Mouse (Mus musculus) heart, embryonic 16.5 days (tissue): ENCODE results near the gene Gnas. TPM values are rescaled to one million over a fixed set of nuclear protein-coding genes. Genes with fewer than 3 reads are reported as not detected.

ENCODE experiments used
- ATAC-seq: fragments of 200-750 bp; cut with Nextera tagmentation; replicated peaks from 2 replicates; pipeline ENCODE4 v1.8.0; 2017; ENCODE audit warnings: moderate number of reproducible peaks; ENCODE audit not compliant: insufficient read depth, low FRiP score; ENCODE audit errors: extremely low read depth
- H3K27ac ChIP-seq: fragments of 300-500 bp; sonication (generic); 2 replicates; pipeline ENCODE4 v1.5.1; 2014; ENCODE audit warnings: mild to moderate bottlenecking, low read length, control low read depth, moderate library complexity
- H3K27me3 ChIP-seq: fragments of 300-500 bp; sonication (generic); 2 replicates; pipeline ENCODE4 v1.6.1; 2014; ENCODE audit warnings: low read length, mixed read lengths; ENCODE audit not compliant: control insufficient read depth, insufficient read depth
- H3K36me3 ChIP-seq: fragments of 300-500 bp; sonication (generic); 2 replicates; pipeline ENCODE4 v1.6.1; 2014; ENCODE audit not compliant: control insufficient read depth, insufficient read depth
- H3K4me1 ChIP-seq: fragments of 300-500 bp; sonication (generic); 2 replicates; pipeline ENCODE4 v1.6.1; 2014; ENCODE audit warnings: low read length, mixed read lengths; ENCODE audit not compliant: control insufficient read depth, insufficient read depth
- H3K4me2 ChIP-seq: fragments of 300-500 bp; sonication (generic); 2 replicates; pipeline ENCODE4 v1.6.1; 2014; ENCODE audit warnings: low read depth, mild to moderate bottlenecking, control low read depth, low read length
- H3K4me3 ChIP-seq: fragments of 300-500 bp; sonication (generic); 2 replicates; pipeline ENCODE4 v1.5.1; 2014; ENCODE audit warnings: mild to moderate bottlenecking, control low read depth, low read length
- H3K9ac ChIP-seq: fragments of 300-500 bp; sonication (generic); 2 replicates; pipeline ENCODE4 v1.6.1; 2014; ENCODE audit warnings: low read length, control low read depth
- H3K9me3 ChIP-seq: fragments of 300-500 bp; sonication (generic); replicated peaks from 2 replicates; pipeline ENCODE4 v1.6.1; 2016; ENCODE audit warnings: low read length; ENCODE audit not compliant: control insufficient read depth
- WGBS: fragments of 180-500 bp; shearing (Covaris S2); extraction: QIAGEN DNeasy Blood & Tissue Kit; methylation state at CpG from one replicate; pipeline ENCODE4 v1.1.7; 2014; 5-methylcytosine and 5-hydroxymethylcytosine counted together
- polyA plus RNA-seq: library from polyadenylated mRNA; unstranded; fragments of >200 nt; fragmentation: Nextera tagmentation; extraction: Ambion mirVana; gene quantifications from 2 replicates; pipeline ENCODE4 v1.2.1, GENCODE M21; 2015

Gene Gnas
- polyA plus RNA-seq, 1 experiment from 2014 or later = 1,284 TPM

DNA sequence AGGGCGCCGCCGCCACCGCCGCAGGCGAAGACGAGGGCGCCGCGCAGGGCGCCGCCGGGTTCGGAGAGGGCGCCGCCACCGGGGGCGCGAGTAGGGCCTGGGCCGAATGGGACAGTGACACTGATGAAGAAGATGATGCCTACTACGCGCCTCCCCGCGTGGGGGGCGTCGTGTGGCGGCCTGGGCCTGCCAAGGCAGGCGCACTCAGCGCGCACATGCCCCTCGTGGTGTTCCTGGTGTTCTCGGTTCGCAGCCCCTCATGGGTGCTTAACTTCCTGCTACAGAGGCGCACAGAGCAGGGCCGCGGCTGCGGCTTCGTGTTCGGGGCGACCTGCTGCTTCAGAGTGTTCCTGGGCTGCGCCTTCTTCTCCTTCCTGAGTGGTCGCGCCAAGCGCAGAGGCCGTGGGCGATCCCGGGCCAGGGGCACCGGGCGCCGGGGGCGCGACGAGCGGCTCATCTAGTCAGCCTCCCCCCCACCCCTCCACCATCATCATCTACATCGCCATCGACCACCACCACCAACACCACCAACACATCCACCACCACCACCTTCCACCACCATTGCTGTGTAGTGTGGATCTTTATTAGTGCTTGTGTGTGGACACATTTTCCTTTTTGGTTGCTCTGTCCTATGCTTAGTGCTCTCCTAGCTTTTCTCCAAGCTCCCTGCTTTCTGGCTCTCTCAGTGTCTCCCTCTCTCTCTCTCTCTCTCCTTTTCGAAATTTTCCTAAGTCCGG, 45.0 kb downstream of the Gnas start:
- Histone ChIP-seq H3K4me1 (peaks cover 29% of the 10 kb centered on the region), H3K4me2 (peak overlapping the region; percentile 64), H3K9me3 (0 out of 2 replicates have a peak, but pooled peaks cover 4% of the 10 kb centered on the region), H3K27ac (peak overlapping the region; percentile 99), H3K9ac (peak overlapping the region; percentile 100), H3K4me3 (peak overlapping the region; percentile 96), H3K27me3 (no peaks in the 10 kb centered on the region), H3K36me3 (no peaks in the 10 kb centered on the region)
- ATAC-seq = no peak
- 40% methylated on average over 55 of the region's 58 CpGs for WGBS

GRCm38 (mm10) chr2:174329663-174330615, 45.8 kb downstream of the Gnas start:
- H3K27me3 ChIP-seq = no peaks in the 10 kb centered on the region
- under 1% methylated on average over 95 of the region's 131 CpGs for WGBS
- H3K9me3 ChIP-seq = 0 out of 2 replicates have a peak, but pooled peaks cover 4% of the 10 kb centered on the region
- H3K36me3 ChIP-seq = 0 out of 2 replicates have a peak, but pooled peaks cover 2% of the 10 kb centered on the region
- H3K4me1 ChIP-seq = peaks cover 38% of the 10 kb centered on the region
- peak overlapping the region; percentile 72 for H3K4me2 ChIP-seq
- peak overlapping the region; percentile 100 for H3K9ac ChIP-seq
- ATAC-seq = peak; percentile 77
- H3K4me3 ChIP-seq = peak overlapping the region; percentile 96
- peak overlapping the region; percentile 99 for H3K27ac ChIP-seq

DNA sequence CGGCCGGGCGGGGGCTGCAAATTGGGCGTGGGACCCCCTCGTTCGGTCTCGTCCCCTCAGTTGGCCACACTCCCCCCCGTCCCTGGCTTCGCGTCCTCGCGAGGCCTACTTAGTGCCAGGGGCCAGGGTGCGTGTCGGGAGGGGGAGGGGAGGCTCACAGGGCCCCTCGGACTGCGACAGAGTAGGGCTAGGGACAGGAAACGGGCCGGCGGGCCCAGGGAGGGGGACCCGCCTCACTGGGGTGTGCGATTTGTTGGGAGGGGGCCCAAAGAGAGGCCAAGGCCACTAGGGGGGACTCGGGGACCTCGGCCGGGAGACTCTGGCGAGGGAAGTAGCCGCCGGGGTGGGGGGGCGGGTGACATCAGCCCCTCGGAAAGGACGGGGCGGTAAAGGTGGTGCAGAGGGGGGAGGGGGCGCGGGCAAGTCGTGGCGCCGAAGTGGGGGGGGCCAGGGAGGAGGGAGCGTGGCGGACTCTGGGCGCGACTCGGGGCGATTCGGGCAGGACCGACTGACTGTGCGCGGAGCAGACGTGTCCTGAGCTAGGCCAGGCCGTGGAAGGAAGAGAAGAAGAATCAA, 46.6 kb downstream of the Gnas start:
- WGBS = 0% methylated on average over 42 of the region's 48 CpGs
- Histone ChIP-seq H3K4me2 (peak overlapping the region; percentile 72), H3K4me3 (peak overlapping the region; percentile 96), H3K9me3 (0 out of 2 replicates have a peak, but pooled peaks cover 4% of the 10 kb centered on the region), H3K27me3 (no peaks in the 10 kb centered on the region), H3K4me1 (peaks cover 45% of the 10 kb centered on the region), H3K36me3 (0 out of 2 replicates have a peak, but pooled peaks cover 2% of the 10 kb centered on the region), H3K27ac (peak overlapping the region; percentile 99), H3K9ac (peak overlapping the region; percentile 100)
- peak; percentile 49 for ATAC-seq

DNA sequence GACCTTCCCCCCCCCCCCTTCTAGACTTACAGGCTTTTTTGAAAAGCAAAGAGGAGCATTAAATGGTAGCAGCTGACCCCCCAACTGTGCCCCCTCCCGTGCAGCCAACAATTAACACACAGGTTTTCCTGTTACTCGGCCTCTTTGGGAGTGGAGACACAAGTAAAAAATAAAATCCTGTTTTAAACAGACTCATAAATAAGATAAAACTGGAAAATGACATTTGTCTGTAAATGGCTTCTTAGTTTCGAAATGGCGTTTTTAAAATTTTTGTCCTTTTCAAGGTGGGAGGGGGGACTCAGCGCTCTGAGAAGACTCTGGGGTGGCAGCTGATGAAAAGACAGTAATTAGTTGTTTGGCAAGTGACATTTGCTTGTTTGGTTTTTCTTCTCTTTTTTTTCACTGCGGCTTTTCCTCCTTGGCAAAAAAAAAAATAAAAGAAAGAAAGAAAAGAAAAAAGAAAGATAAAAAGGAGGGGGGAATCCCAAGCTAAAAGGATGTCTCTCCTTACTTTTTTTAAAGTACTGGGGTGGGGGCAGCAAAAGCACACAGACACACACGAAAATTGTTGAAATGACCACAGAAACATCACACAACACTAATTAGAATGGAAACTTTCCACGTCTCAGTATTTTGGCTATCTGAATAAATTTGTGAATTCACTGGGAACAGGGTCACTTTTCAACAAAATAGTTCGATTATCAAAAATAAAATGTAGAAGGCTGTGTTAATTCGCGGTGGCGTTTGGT, 47.3 kb downstream of the Gnas start:
- peak overlapping the region; percentile 72 for H3K4me2 ChIP-seq
- whole genome bisulfite sequencing = 18% methylated on average over 12 of the region's 12 CpGs
- 0 out of 2 replicates have a peak, but pooled peaks cover 2% of the 10 kb centered on the region for H3K36me3 ChIP-seq
- peak overlapping the region; percentile 96 for H3K4me3 ChIP-seq
- 0 out of 2 replicates have a peak, but pooled peaks cover 4% of the 10 kb centered on the region for H3K9me3 ChIP-seq
- peak overlapping the region; percentile 100 for H3K9ac ChIP-seq
- H3K4me1 ChIP-seq = peaks cover 52% of the 10 kb centered on the region
- ATAC-seq = no peak
- H3K27me3 ChIP-seq = no peaks in the 10 kb centered on the region
- peak overlapping the region; percentile 99 for H3K27ac ChIP-seq

- no peak for ATAC-seq
- 0 out of 2 replicates have a peak, but pooled peaks cover 2% of the 10 kb centered on the region for H3K36me3 ChIP-seq
- H3K4me2 ChIP-seq = peak overlapping the region; percentile 72
- H3K27ac ChIP-seq = peak overlapping the region; percentile 52; the same call in 1 of the 2 replicates
- 0 out of 2 replicates have a peak overlapping the region, but pooled peaks have one; percentile 10 for H3K4me3 ChIP-seq
- peaks cover 67% of the 10 kb centered on the region for H3K4me1 ChIP-seq
- no peaks in the 10 kb centered on the region for H3K27me3 ChIP-seq
- 0 out of 2 replicates have a peak overlapping the region, but pooled peaks have one; percentile 18 for H3K9ac ChIP-seq
- 0 out of 2 replicates have a peak, but pooled peaks cover 4% of the 10 kb centered on the region for H3K9me3 ChIP-seq
- WGBS = 36% methylated on average over 7 of the region's 7 CpGs
Measured at GRCm38 (mm10) chr2:174333239-174333890, 49.2 kb downstream of the Gnas start.

DNA sequence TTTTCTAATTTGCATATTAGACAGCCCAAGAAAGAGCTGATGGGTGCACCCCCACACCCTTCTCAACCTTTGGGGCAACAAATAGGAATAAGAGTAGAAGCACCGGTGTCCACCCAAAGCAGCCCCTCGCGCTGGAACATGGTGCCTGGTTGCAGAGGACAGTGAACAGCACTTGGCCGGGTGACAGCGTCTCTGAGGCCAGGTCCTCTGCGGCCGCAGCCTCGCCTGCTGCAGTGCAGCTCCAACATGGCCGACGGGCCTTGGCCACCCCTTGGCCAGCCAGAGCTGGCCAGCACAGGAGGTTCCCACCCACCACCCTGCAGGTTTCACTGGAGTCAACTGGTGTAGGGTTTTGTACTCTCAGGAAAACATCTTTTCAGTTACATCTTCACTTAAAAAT, 50.3 kb downstream of the Gnas start:
- Histone ChIP-seq H3K4me1 (peaks cover 72% of the 10 kb centered on the region), H3K4me3 (peak overlapping the region; percentile 29; the same call in 1 of the 2 replicates), H3K27ac (peak overlapping the region; percentile 63), H3K36me3 (0 out of 2 replicates have a peak, but pooled peaks cover 2% of the 10 kb centered on the region), H3K9ac (peak overlapping the region; percentile 39; the same call in 1 of the 2 replicates), H3K9me3 (no peaks in the 10 kb centered on the region), H3K27me3 (no peaks in the 10 kb centered on the region), H3K4me2 (peak overlapping the region; percentile 72)
- WGBS = 51% methylated on average over 10 of the region's 10 CpGs
- ATAC-seq = no peak

- Histone ChIP-seq H3K9me3 (no peaks in the 10 kb centered on the region), H3K27me3 (no peaks in the 10 kb centered on the region), H3K27ac (peak overlapping the region; percentile 36; the same call in 1 of the 2 replicates), H3K4me1 (peaks cover 88% of the 10 kb centered on the region), H3K36me3 (peaks cover 2% of the 10 kb centered on the region; the same call in 1 of the 2 replicates), H3K4me2 (no peak overlapping the region), H3K4me3 (no peak overlapping the region), H3K9ac (peak overlapping the region; percentile 26; the same call in 1 of the 2 replicates)
- no peak for ATAC-seq
- WGBS = 79% methylated on average over 13 of the region's 13 CpGs
Measured at GRCm38 (mm10) chr2:174337275-174337674, 53.2 kb downstream of the Gnas start.
